Mouse (Mus musculus): ENCODE data around the gene Tmem132d. TPM values are rescaled to one million over a fixed set of nuclear protein-coding genes. Genes with fewer than 3 reads are reported as not detected.

Gene Tmem132d
- total RNA-seq, 4 experiments from 2014 or later = 20.3 to 21.2 (median 20.8) TPM

DNA sequence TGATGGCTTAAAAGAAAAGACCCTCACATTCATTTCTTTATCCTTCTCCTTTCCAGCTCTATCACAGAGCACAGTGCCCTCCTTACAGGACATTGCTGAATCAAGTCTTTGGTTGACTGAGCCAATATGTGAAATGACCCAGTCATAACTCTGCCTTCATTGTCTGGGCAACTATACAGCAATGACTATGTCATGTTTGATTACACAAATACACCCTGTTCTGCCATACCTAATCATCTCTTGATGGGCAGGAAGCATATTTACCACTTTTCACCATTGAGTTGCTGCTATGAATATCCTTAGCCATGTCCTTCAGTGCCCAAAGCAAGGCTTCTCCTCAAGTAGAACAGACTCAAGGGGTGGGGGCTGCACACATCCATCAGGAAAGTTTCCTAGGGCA lies 214.6 kb downstream of the Tmem132d start:
- no peak for DNase-seq (ENCODE audit: low spot score in 2 of 2)

DNA sequence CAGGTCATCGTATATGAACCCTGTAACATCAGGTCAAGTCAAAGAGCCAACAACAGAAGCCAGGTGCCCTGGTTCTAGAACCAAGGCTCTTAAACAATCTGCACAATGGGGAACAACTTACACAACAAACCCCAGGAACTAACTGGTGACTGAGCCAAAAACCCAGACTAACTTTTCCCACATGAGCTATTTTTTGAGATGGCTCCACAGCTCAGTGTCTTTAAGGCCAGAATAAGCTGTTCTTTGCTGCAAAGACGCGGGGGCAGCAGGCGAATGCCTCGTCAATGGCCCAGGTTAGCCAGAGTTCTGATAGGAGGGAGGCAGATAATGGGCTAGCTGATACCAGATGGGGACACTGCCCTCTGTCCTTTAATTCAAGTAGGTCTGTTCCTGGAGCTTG lies 221.8 kb downstream of the Tmem132d start:
- no peak for DNase-seq (ENCODE audit: low spot score in 2 of 2)

DNA sequence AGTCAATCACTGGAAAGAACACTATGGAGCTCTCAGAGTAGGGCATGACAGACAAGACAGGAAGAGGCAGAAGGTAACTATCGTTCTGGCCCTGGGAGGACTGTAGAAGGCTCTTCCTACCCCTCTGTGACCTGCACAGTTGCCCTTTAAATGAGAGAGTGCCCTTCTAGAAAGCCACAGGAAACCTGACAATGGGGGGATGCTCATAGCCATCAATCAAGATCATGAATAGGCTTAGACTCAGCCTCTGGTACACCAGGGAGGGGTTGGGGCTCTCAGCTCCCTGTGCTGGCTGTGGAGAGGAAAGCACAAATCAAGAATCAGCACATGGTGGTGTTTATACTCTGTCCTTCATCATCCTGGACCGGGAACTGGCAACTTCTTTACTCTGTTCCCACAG lies 227.2 kb downstream of the Tmem132d start:
- no peak for DNase-seq (ENCODE audit: low spot score in 2 of 2)

DNA sequence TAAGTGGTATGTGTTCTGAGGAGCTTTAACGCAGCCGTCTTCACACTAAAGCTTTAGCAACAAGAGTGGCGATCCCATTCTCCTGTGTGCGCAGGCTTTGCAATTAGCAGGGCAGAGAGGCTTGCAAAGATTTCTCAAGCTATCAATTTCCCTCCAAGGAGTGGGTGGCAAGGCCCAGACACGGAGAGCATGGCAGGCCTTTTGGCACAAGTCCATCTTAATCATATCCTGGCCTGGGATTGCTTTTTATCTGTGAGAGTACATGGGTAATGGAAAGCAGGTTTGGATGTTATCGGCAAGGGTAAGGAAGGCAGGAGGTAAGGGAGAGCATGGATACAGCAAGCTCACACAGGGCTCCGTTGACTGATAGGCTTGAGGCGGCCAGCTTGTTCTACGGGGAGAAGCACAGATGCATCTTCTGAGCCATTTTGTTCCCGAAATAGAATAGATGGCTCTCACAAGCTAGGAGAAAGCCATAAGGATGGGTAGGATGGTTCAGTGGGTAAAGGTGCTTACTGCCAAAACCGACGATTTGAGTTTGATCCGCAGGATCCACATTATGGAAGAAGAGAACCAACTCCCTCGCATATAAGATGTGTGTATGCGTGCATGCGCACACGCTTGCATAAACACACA lies 228.1 kb downstream of the Tmem132d start:
- peak in 1 of 2 experiments; percentile 7 for DNase-seq (ENCODE audit: low spot score in 2 of 2)

DNA sequence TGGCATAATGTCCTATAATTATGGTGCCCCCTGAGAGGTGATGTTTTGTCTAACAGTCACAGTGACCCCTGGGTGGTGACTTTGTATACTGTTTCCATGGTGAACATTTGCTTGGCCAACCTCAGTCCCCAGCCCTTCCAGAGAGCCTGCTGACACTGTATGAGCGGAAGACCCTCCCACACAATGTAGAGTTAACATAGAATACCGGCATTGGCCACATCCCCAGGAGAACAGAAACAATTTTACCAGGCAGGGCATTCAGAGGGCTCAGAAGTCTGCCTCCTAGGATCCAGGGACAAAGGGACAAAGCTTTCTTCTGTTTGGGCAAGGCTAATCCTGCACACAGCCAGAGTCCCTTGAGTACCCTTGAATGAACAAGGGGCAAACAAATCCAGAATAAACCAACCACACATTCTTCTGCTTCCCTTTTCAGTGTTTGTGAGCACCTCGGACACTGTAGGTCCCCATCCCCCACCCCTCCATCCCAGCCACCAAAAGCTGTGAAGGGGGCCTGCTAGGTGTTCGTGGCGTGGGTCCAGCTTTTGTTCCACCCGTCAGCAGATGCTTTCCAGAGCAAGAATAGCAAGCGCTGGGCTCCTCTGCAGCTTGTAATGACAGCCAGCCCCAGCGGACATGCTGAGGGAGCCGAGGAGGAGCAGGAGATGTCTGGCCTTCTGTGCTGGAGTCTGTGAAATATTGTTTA lies 228.8 kb downstream of the Tmem132d start:
- no peak for DNase-seq (ENCODE audit: low spot score in 2 of 2)

DNA sequence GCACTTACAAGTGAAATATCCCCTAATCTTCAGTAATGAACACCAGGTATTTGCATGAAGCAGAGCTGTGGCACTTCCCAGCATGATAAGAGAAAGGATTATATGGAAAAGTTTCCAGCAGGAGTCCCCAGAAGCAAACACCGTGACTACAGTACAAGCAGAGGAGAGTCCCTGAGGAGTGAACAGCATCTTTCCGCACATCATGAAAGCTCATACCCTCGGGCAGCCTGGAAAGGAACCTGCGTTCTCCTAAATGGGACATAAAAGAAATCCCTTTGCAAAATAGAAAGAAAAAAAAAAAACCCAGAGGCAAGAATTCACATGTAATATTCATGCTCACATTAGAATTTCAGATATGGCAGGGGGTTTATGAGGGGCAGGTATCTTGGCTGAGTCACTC lies 238.8 kb downstream of the Tmem132d start:
- DNase-seq (ENCODE audit: low spot score in 2 of 2) = no peak

DNA sequence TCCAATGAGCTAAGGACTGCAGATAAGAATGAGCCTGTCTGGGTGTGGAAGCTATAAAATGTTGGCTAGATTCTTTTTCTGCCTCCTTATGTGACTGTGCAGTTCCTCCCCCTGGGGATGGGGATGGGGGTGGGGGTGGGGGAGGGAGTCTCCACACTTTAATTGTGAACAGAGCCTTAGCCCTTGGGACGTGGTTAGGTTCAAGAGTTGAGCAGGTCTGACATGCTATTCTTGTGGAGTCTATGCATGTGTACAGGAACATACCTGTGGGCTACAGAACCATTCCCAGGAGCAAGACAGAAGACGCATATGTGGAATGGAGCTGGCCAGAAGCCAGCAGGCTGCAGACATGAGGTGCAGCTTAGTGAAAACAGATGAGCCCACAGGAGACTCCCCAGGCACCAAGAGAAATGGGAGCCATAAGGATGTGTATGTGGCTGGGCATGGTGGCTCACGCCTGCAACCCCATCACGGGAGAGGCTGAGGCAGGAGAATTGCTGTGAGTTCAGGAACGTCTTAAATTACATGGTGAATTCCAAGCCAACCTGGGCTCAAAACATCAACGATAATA lies 240.3 kb downstream of the Tmem132d start:
- DNase-seq (ENCODE audit: low spot score in 2 of 2) = no peak

DNA sequence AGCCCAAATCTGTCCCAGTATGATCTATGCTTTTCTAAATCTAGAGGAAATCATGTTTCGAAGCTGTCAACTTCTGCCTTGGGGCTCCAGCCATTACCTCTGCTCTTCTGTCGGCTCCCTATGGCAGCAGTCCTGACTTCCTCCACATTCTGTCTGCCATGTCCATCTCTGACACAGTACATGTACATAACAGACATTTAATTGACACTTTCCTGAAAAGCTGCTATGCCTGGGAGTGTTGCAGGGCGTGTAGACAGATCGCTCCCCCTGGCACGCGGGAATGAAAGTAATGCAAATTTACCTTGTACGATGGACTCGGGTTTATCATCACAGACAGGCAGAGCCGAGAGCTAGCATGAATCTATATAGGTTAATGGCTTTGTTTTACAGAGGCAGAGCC lies 241.2 kb downstream of the Tmem132d start:
- no peak for DNase-seq (ENCODE audit: low spot score in 2 of 2)

DNA sequence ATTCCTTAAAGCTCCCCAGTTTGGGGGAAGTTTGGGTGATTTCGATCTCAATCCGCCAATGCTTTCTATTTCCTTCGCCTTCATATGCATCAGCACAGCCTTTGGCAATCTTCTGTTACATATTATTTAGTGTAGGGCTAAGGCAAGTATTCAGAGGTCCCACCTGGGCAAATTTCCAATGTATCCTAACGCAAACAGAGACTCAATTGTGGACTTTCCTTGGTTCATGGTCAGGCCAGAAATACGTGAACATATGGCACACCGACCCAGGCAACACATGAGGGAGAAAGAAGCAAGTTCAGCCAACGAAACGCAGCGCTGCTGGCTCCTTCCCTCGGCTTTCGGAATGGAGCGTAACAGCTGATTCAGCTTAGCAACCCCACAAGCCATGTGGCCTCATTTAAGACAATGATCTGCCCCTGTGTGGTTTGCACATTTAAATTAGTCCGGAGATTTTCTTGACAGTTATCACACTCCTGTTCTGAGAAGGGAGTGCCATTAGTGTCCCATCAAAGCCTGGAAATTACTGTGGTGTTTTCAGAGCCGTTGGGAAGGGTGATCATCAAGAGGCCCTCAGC lies 242.5 kb downstream of the Tmem132d start:
- no peak for DNase-seq (ENCODE audit: low spot score in 2 of 2)

DNA sequence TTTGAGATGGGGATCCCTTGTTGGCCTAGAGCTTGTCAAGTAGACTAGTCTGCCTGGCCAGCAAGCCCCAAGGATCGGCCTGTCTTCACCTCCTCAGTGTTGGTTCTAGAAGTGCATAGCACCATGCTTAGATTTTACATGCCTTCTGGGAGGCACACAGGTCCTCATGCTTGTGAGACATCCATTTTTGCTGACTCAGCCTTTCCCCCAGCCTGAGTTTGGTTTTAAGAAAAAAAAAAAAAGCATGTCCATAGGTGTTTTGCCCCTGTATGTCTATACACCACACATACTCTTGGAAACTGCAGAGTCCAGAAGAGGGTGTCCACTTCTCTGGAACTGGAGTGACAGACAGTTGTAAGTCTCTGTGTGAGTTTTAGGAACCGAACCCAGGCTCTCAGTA lies 256.6 kb downstream of the Tmem132d start:
- no peak for DNase-seq (ENCODE audit: low spot score in 2 of 2)

DNA sequence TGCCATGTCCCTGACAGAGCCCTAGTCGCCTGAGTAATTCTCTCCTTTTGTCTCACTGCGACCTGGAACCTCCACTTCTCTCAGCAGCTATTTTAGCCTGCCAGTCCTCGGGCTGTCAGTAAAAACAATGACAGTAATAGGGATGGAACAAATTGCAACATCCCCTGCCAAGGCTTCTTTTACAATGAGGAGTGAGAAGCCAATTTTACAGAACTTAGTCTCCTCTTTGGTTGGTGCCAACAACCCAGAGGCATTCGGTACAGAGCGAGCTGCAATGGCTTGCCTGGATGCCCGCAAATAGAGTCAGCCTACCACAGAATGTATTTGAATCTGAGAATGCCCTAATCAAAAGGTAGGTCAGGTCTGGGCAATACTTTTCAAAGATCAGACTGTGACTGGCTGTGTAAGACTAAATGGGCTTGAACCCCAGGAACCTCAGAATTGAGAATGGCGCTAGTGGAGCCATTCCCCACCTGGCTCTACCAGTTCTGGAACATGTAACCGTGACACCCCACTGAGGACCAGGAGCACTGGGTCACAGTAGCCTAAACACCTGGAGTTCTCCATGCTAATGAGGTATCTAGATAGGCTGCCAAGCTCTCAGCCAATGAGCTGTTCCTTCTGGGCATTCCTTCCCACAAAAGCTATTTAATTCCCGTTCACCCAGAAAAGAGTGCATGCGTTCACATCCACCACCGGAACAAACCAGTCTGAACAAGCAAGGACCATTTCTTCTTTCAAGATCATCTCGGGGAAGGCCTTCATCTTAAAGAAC lies 273.8 kb downstream of the Tmem132d start:
- peak; percentile 14 to 17 for DNase-seq (ENCODE audit: low spot score in 2 of 2)

DNA sequence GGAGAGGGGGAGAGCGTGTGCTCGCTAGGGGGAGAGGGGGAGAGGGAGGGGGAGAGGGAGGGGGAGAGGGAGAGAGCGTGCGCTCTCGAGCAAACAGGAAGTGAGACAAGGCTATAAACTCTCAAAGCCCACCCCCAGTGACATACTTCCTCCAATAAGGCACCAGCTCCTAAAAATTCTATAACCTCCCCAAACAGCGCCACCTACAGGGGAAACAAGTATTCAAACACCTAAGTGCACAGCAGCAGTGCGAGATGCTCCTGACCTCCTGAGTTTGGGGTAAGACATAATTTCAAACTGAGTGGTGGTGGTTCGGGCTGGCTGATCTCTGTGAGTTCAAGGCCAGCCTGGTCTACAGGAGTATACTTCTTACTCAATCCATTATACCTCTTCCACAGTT lies 281.4 kb downstream of the Tmem132d start:
- no peak for DNase-seq (ENCODE audit: low spot score in 2 of 2)

DNA sequence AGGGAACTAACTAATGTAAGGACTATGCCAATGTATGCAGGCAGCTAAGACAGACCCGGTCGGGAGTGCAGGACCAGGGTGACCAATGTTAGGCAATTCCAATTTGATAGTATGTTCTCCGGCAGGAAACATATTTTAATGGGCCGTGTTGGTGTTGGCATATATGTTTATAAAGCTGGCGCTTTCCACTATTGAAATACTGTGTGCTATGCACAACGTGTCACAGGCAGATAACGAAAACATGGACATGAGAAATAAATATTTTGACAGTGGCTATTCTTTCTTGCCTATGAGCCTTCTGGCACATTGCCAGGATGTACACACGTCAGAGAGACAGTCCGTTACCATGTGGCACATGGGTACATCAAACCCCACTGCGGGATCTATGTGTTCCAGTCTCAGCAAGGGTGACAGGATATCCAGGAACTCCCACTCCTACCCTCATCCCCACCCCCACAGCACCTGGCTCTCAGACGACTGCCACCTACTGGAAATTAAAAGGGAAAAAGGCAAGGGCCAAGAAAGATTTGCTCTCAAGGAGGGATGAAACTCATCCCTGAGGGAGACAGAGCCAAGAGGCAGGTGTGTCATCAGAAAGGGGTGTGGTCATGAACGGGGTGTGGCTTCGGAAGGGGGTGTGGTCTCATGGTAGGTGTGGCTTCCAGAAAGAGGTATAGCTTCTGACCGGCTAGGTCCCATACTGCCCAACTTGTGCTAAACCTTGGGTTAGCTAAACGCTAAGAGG lies 285.8 kb downstream of the Tmem132d start:
- peak in 1 of 2 experiments; percentile 7 for DNase-seq (ENCODE audit: low spot score in 2 of 2)

DNA sequence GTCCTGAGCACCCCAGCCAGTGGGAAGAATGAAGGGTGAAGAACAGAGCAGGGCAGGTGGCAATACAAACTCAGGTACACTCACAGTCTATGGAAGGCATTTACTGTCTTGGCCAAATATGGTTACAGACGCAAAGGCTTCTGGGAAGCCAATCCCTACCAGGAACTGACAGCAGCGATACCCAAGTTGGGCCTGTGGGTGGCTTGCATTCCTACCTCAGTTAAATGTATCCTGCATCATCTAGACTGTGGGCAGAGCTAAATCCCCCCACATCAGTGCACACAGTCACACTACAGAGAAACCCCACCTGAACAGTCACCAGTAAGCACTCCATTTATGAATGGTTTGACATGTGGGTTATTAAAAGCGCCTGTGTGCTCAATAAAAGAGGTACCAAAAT lies 288.1 kb downstream of the Tmem132d start:
- no peak for DNase-seq (ENCODE audit: low spot score in 2 of 2)

DNA sequence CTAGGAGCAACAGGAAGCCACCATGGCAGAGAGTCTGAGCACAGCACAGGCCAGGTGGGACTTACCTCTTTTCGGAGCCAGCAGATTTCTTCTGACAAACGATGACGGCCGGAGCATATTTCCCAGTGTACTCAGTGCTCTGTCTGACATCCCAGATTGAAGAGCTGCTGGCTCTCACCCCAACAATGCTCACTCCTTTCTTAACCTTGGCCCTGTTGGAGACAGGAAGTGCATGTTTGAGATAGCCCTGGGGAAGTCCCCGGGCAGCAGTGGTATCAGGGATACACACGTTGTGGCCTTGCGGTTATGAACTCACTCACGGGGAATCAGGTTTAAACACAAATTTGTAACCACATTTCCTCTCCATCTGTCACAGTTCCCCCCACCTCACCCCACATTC lies 296.1 kb downstream of the Tmem132d start:
- DNase-seq (ENCODE audit: low spot score in 2 of 2) = no peak

DNA sequence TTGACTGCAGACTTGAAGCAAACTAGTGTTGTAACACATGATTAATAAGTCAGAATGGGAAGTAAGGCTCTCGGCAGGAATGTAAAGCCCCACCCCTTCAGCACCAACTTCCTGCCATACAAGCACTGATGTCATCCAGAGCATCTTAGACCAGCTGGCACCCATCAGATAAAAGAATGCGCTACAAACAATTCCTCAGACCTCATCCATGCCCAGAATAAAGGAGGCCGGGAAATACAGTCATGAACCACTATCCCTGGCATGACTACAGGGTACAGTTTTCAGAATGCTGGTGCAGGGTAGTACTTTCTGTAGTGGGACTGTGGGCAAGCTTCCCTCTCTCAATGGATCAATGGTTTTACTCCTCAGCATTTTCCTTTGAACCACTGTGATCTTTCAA lies 310.2 kb downstream of the Tmem132d start:
- no peak for DNase-seq (ENCODE audit: low spot score in 2 of 2)

DNA sequence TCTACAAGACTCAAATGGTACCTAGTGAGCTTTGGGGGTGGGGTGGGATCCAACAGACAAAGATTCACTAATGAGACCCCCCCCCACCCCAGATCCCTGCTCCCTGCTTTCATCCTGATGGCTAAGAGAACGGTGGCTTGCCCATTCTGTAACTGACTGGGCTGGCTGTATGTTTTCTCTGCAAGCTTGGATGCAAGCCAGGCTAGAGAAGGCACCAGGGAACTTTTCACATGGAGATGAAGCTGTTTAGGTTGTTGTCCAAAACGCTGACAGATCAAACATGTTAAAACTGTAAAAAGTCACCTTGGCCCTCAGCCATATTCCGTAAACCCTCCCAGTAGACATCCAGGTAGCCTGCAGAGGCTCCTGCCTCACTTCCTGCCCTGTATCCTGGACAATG lies 313.7 kb downstream of the Tmem132d start:
- DNase-seq (ENCODE audit: low spot score in 2 of 2) = no peak

DNA sequence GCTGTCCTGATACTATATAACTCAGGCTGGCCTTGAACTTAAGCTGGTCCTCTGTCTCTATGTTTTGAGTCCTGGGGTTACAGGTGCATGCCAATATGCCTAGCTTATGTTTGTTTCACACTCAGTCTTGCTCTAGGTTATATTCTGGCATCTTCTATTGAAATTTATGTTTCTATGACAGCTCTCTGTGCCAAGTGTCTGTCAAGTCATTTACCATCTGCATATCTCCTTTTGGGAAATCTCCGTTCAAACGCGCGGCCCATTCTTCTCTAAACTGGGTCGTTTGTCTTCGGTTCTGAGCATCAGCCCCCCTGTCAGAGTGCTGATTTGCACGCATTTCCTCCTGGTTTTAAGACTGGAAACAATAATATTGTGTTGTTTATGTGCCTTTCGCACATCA lies 319.8 kb downstream of the Tmem132d start:
- DNase-seq (ENCODE audit: low spot score in 2 of 2) = no peak

DNA sequence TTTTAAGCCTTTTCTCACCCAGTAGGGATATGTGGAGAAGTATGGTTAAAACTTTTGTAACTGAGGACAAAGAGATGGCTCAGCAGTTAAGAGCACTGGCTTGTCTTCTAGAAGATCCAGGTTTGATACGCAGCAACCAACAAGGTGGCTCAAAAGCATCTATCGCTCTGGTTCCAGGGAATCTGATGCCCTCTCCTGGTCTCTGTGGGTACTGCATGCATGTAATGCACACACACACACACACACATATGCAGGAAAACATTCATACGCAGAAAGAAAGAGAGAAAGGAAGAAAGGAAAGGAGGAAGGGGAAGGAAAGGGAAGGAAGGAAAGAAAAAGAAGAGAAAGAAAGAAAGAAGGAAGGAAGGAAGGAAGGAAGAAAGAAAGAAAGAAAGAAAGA lies 320.4 kb downstream of the Tmem132d start:
- DNase-seq (ENCODE audit: low spot score in 2 of 2) = no peak

DNA sequence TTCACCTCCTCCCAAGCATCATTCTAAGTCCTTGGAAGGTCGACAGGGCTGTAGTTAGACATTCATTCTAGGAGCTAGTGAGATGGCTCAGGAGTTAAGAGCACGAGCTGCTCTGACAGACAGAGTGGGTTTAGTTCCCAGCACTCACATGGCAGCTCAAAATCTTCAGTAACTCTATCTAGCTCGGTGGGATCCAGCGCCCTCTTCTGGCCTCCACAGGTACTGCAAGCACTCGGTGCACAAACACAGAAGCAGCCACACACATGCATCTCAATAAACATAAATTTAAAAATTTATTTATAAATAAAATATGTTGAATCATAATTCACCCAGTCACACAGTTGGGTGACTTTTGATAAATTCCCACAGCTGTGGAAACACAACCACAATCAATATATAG lies 321.2 kb downstream of the Tmem132d start:
- no peak for DNase-seq (ENCODE audit: low spot score in 2 of 2)

DNA sequence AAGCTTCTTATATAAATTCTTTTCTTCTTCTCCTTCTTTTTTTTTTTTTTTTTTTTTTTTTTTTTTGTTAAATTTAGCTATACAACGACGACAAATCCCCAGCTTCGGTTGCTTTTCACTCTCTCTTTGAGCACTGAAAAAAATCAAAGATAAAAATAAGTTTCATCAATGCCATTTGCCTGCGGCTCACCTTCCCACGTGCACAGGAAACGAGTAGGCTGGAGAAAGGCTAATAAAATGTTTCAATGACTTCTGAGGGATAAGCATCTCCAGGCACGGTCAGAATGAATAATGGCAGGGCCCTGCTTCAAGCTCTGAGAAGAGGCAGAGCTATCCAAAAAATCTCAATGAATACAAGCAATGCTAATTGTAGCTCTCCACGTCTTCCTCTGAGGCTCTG lies 330.3 kb downstream of the Tmem132d start:
- DNase-seq (ENCODE audit: low spot score in 2 of 2) = no peak
